Mouse (Mus musculus) c-Kit-positive CD71-negative TER-119-negative erythroid progenitor cells, embryonic 14.5 days (primary cell): ENCODE measurements around the gene Gfer.

Experiments
- DNase-seq: peaks from one replicate; pipeline ENCODE4 v3.0.0-alpha.2; 2013; ENCODE audit warnings: low read depth

The Gfer gene

DNA sequence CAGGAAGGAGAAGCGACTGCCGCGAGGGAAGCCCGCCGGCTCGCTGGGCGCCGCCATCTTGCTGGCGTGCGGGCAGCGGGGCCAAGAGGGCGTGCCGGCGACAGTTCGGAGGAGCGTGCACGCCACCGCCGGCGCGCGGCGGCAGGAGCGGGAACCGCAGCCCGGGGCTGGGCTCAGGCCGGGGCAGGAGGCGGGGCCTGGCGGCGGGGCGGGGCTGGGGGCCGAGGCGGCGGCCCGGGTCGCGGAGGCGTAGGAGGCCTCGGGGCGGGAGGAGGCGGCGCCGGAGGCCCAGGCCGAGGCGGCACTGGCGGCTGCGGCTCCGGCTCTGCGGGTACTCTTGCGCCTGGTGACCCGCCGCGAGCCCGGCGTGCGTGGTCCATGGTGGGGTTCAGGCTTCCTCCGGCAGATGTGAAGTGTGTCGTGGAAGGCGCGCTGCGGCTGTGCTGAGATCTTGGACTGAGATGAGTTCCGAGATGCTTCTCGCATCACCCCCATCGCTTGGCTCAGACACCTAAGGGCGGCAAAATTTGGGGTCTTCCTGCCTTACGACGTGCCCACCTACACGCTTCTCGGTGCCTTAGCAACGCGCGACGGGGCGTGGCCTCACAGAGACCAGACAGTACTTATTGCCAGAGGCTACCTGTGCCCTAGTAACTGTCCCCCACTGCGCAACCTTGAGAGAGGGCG lies at the start of gene Gfer, which contains the start of gene Noxo1:
Gene Gfer, minus strand, starts transcription at position 146 of the 687 bp plus-strand sequence.
Gene Noxo1, plus strand, starts transcription at position 224 of the 687 bp plus-strand sequence.
- peak; percentile 72 for DNase-seq

DNA sequence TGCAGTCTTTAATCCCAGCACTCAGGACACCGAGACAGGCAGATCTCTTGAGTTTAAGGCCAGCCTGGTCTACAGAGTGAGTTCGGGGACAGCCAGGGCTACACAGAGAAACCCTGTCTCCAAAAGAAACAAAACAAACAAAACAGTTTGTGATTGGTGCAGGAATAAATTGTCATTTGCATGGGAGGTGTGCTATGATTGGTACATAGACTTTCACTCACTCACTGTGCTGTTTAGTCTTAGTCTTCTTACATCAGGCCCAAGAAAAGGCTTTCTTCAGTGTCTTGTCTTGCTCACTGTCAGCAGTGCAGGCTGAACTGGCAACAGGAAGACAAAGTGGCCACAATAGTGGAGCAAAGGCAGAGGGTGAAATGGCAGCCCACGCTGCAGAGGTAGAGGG lies 48.4 kb upstream of the Gfer start:
- no peak for DNase-seq

DNA sequence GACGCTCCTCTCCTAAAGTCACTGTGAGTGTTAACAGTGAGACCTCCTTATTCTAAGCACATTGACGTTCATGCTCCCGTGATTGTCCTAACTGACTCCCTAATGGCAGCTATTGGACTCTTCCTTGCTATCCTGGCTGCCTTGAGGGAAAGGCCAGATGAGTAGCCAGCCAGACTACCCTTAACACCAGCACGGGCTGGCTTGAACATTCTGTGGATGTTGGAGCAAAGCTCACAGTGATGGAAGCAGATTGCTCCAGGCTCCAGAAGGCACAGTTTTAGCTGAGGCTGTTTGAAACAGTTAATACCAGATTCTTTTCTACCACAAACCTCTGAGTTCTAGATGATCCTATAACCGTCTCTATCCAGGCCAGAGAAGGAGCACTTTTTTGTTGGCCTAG lies 47.9 kb upstream of the Gfer start:
- DNase-seq: no peak

DNA sequence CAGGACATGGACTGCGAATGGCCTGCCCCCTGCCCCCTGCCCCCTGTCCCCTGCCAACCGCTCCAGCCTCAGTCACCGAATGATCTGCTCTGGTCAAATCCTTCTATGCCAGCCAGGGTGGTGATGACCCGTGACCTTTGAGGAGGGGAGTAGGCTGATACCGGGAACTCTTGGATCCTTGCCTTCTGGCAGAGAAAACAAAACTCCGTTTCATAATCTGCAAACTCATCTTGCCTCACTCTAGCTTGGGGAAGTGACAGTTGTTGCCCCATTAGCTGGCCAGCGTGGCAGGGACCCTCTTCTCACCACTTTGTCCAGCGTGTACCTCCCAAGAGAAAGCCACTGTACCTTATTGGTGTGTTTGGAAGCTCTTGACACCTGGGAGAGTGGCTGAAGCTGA lies 46.4 kb upstream of the Gfer start:
- DNase-seq: no peak

DNA sequence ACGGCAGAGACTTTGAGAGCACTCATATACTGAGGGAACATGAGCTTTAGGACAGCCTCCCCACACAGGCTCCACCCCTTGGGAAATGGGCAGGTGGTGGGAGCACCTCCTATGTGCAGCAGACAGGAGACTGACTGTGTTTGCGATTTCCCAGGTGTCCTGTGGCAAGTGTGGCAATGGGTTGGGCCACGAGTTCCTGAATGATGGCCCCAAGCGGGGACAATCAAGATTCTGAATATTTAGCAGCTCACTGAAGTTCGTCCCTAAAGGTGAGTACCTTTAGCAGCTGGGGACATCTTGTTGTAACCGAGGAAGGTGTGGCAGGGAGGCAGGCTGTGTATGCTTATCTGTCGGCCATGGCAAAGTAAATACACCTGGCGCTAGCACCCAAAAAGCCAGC lies 44.0 kb upstream of the Gfer start:
- no peak for DNase-seq

DNA sequence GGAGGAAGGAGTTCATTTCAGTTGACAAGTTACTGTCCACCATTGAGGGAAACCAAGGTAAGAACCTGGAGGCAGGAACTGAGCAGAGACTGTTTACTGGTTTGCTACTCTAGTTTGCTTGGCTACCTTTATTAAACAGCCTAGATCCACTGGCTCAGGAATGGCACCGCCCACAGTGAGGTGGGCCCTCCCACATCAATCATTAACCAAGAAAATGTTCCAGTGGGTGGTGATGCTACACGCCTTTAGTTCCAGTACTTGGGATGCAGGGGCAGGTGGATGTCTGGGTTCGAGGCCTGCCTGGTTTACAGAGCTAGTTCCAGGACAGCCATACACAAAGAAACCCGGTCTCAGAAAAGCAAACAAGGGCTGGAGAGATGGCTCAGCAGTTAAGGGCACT lies 42.3 kb upstream of the Gfer start:
- no peak for DNase-seq

DNA sequence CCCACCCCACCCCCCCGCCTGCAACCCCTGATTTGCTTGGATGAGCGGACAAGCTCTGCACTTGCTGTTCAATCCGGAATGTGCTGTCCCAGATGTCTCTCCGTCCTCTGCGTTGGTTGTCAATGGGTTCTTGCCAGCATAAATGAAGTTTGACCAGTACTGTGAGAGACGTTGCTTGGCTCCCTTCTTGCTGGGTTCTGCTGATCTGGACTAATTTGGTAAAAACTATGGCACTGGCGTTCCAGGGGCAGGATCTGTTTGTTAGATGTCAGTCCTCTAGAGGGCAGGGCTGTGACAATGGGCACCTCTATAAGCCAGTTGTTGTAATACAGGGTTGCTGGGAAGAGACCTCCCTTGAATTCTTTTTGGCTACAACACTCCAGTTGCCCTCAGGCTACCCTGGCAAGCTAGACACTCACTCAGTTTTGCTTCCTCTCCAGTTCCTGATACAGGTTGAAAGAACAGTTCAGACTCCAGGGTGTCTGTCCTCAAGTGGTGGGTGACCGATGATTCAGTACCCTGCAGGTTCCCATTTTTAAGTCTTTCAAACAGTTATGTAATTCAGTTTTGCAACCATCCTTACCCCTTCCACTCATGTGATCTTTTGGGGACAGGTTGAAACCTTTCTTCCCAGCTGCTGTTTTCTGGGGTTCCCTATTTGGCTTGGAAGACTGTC lies 41.3 kb upstream of the Gfer start:
- no peak for DNase-seq

DNA sequence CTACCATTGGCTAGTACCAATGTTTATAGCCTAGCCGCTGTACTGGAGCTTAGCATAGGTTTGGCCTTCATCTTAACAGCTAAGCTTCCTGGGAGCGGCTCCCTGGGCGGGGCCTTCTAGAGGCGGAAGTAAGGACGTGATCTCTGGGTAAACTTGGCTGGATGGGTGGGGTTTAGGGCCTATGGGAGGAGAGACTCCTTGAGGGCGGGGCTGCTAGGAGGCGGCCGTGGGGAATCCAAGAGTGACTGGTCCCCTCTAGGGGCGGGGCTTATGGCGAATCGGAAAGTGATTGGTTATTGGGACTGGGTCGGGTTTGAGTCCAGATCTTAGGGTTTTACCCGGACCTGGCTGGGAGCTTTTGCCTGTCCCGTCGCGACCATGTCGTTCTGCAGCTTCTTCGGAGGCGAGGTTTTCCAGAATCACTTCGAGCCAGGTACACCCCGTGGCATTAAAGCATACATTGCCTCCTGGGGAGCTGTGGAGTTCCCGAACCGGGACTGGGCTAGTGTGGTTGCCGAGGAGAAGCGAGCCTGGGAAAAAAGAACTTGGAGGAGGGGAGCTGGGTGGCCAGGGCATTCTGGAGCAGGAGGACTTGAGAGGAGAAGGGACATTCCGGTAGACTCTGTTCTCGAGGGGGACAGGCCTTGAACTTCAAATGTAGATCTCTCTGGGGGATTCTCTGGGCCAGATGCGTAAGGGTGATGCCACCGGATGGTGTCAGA lies 40.5 kb upstream of the Gfer start, which contains the start of gene Msrb1:
Gene Msrb1, plus strand, starts transcription at position 313 of the 722 bp plus-strand sequence.
- peak; percentile 99 for DNase-seq

DNA sequence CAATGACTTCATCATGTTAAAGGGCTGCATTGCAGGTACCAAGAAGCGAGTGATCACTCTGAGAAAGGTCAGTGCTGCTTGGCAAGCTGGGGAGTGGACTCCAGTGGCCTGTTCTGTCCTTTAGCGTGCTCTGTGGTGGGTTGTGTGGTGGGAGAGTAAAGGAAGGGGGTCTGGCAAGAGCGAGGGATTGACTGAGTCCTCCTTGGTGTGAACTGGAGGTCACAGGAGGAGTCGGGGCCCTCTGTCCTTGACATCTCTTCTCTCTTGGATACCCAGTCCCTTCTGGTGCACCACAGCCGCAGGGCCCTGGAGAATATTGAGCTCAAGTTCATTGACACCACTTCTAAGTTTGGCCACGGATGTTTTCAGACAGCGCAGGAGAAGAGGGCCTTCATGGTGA lies 39.5 kb upstream of the Gfer start:
- no peak for DNase-seq

DNA sequence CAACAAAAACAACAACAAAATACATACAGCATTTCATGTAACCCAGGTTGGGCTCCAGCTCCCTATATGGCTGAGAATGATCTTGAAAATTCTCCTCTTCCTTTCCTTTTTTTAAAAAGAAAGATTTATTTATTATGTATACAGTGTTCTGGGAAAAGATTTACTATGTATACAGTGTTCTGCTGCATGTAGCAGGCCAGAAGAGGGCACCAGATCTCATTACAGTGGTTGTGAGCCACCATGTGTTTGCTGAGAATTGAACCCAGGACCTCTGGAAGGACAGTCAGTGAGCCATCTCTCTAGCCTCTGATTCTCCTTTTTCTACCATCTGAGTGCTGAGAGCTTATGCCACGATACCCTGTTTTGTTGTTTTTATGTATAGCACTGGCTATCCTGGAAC lies 38.6 kb upstream of the Gfer start:
- DNase-seq: no peak

DNA sequence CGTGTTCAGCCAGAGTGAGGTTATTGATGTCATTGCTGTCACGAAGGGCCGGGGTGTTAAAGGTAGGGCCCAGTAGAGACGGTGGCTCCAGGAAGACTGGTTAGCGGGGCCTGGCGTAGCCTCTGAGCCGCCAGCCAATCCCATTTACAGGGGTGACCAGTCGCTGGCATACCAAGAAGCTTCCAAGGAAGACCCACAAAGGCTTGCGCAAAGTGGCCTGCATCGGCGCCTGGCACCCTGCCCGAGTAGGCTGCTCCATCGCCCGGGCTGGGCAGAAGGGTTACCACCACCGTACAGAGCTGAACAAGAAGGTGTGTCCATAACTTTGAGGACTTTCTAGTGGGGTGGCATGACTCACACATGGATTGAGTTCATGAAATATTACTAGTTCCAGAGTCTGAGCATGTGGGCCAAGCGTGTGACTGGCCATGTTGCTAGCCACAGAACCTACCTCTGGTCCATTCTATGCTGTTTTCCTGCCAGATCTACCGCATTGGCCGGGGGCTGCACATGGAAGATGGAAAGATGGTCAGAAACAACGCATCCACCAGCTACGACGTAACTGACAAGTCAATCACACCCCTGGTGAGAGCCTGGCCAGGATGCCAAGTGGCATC lies 37.6 kb upstream of the Gfer start:
- DNase-seq: no peak

DNA sequence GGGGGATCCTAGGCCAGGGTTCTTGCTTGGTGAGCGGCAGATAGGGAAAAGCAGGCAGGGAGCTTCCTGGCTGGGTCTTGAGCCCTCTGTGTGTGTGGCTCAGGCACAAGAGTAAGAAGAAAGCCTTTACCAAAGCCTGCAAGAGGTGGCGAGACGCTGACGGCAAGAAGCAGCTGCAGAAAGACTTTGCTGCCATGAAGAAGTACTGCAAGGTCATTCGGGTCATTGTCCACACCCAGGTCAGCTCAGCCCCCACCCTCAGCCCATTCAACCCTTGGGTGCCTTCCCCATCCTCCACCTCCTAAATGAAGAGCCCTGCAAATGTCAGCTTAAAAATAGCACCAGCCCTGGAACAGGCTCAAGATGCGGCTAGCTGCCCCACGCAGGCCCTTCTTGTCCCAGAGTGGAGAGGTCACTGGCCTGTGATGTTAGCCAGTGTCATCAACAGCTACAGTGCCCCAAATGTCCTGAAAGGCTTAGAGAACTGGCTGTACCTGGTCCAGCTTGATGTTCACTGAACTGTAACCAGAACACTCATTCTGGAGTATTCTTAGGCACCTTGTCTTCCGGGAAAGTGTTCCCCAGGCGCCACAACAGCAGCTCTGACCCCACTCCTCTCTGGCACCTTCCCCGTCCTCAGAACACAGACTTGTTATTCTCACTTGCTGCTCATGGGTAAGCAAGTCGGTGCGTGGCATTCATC lies 36.4 kb upstream of the Gfer start:
- no peak for DNase-seq

DNA sequence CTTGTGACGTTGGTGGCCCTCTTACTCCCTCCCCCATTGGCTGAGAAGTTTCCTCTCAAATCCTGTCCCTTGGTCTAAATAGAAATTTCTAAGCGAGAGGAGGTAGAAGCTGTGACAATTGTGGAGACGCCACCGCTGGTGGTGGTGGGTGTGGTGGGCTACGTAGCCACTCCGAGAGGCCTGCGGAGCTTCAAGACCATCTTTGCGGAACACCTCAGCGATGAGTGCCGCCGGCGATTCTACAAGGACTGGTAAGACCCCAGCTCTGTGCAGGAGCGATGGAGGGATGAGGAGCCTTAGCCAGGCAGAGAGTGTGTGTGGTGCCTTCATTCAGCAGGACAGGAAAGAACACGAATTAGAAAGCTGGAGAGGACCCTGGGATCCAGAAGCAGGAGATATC lies 34.8 kb upstream of the Gfer start:
- DNase-seq: no peak

DNA sequence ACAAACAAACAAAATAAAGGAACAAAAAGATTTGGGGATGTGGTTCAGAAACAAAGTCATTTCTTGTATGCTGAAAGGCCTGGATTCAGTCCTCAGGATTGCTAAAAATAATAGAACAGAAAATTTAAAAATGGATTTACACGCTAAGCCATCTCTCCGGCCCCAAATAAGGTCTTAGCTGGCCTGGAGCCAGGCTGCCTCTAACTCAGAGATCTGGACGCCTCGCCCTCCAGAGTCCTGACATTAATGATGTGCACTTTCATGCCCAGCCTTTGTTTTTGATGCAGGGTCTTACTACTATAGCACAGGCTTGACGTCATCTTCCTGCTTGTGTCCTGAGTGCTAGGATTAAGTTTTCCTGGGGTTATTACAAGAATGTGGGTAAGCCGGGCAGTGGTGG lies 33.1 kb upstream of the Gfer start:
- no peak for DNase-seq

DNA sequence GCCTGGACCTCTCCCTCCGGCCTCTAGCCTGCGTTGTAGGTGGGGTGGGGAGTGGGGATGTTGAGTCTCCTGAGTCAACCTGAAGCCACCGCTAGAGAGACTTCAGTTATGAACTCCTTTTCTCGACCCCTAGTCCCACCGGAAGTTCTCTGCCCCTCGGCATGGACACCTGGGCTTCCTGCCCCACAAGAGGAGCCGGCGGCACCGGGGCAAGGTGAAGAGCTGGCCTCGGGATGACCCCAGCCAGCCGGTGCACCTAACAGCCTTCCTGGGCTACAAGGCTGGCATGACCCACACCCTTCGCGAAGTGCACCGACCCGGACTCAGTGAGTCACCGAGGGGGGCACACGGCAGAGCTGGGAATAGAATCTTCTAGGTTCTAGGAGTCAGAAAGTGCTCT lies 32.2 kb upstream of the Gfer start:
- no peak for DNase-seq

DNA sequence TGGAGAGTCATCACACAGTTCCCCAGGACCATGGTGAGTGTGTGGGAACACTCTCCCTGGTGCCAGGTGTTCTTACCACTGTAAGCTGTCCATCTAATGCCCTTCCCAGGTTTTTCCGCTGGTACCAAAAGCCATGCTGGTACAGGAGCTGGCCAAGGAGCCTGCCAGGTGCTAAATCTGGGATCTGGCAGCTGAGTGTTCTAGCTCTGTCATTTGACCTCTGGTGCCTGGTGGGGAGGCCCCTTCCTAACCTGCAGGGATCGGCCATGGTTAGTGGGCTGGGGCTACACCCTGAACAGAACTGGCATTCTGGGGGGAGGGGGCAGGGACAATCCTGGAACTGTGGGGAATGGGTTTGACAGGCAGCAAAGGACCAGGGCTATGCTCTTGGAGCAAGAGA lies 31.7 kb upstream of the Gfer start, which contains the start of gene Rpl3l:
Gene Rpl3l, plus strand, starts transcription at position 203 of the 400 bp plus-strand sequence.
- no peak for DNase-seq

DNA sequence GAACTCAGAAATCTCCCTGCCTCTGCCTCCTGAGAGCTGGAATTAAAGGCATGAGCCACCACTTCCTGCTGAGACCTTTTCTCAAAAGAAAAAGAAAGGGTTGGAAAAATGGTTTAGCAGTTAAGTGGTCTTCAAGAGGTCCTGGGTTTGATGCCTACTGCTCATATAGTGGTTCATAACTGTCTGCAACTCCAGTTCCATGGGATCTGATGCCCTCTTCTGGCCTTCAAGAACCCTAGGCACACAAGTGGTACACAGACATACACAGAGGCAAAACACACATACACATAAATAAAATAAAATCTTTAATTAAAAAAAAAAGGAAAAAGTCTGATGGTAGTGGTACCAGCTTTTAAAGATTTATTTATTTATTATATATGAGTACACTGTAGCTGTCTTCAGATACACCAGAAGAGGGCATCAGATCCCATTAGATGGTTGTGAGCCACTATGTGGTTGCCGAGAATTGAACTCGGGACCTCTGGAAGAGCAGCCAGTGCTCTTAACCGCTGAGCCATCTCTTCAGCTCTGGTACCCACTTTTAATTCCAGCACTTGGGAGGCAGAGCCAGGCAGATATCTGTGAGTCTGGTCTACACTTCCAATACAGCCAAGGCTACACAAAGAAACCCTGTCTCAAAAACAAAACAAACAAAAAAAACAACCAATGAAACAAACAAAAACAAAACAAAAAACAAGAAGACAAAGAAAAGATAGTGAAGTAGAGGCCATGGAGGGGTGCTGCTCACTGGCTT lies 29.9 kb upstream of the Gfer start:
- DNase-seq: no peak

DNA sequence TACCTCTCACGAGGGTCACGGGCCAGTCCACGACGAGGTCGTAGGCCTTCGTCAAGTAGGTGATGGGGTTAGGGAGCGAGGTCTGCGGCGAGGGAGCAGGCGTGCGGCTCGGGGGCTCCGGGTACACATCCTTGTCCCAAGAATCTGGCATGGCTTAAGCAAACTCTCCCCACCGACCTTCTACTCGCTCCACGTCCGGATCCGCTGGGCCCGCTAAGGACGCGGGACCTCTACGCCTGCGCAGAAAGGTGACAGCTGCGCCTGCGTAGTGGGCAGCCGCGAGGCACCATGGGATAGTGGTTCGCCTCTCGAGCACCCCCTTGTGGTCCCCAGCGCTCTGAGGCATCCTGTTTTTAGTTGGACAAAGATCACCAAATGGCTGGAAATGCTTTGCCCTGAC lies 28.2 kb upstream of the Gfer start, which contains the start of gene Ndufb10:
Gene Ndufb10, minus strand, starts transcription at position 295 of the 400 bp plus-strand sequence.
- peak; percentile 95 for DNase-seq

DNA sequence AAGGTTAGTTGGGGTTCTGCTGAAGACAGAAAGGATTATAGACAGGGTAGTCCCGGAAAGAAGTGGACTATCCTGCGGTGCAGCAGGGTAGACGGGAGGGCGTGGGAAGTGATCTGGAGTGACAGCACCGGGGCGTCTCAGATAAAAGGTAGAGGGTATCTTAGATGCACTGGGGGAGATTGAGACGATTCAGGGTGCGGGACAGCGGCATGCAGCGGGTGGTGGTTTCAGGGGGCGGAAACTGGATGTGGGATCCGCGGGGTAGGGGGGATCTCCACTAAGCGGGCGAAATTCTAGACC lies 27.9 kb upstream of the Gfer start:
- DNase-seq: no peak

DNA sequence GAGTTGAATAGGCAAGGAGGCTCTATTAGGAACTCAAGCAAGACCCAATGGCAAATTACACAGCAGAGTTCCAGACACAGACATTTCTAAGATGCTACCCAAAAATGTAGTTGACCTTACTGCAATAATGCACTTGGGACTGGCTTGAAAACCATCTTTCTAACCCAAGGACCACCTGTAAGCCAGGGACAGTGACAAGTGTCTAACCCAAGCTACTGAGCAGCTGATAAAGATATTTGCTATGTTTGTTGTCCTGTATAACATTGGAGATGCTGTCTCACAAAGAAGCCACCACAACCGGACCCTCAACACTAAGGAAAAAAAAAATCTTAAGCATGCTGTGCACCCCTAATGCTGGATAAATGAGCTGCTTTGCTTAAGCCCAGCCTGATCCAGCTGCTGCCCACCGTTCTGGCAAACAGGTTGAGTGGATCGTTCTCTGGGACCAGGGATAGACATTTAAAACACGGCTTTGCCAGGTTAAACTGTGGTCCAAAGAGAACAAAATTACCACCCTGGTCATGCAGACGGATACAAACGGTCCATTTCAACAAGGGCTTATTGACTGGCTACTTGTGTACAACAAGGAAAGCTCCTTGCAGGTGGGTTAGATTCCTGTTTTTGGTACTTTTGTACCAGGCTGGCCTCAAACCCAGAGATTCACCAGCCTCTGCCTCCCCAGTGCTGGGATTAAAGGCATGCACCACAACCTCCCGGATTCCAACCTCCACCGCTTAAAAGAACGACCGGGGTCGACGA lies 27.3 kb upstream of the Gfer start:
- DNase-seq: no peak
